Mouse (Mus musculus) layer of hippocampus, adult 9-10 months (tissue): Measurements from ENCODE around the gene Gpank1.
A peak's percentile ranks its signal among the peaks of the same experiment; 100 is the strongest.

Source experiments
- DNase-seq: peaks from one replicate; pipeline ENCODE4 v3.0.0; 2022; ENCODE audit warnings: low spot score

Gene Gpank1

GRCm38 (mm10) chr17:35159638-35160037 is 38.4 kb downstream of the Gpank1 start:
- DNase-seq: no peak

GRCm38 (mm10) chr17:35161421-35161820 is 40.2 kb downstream of the Gpank1 start:
- no peak for DNase-seq

GRCm38 (mm10) chr17:35162121-35162520 is 40.9 kb downstream of the Gpank1 start:
- no peak for DNase-seq

GRCm38 (mm10) chr17:35162730-35163129 is 41.5 kb downstream of the Gpank1 start:
- no peak for DNase-seq

- DNase-seq: no peak
Observed at GRCm38 (mm10) chr17:35163326-35164081, 42.2 kb downstream of the Gpank1 start.

- no peak for DNase-seq
Observed at GRCm38 (mm10) chr17:35164218-35164567, 42.9 kb downstream of the Gpank1 start.

- DNase-seq: peak; percentile 99
Observed at GRCm38 (mm10) chr17:35164568-35165450, 43.6 kb downstream of the Gpank1 start, which contains the start of gene Prrc2a. Prrc2a (minus strand) TSS chr17:35164897.

- no peak for DNase-seq
Observed at GRCm38 (mm10) chr17:35165451-35166155, 44.3 kb downstream of the Gpank1 start.

- DNase-seq: no peak
Observed at GRCm38 (mm10) chr17:35166352-35167035, 45.2 kb downstream of the Gpank1 start.

- no peak for DNase-seq
Observed at GRCm38 (mm10) chr17:35167794-35168193, 46.5 kb downstream of the Gpank1 start.

GRCm38 (mm10) chr17:35168541-35169207 is 47.4 kb downstream of the Gpank1 start:
- DNase-seq: no peak

GRCm38 (mm10) chr17:35172445-35173234 is 51.4 kb downstream of the Gpank1 start:
- DNase-seq: no peak

- DNase-seq: no peak
Observed at GRCm38 (mm10) chr17:35173329-35173728, 52.1 kb downstream of the Gpank1 start.
